Mouse (Mus musculus) stomach, postnatal 0 days (tissue): ENCODE data around the gene Atp5g3. TPM values are rescaled to one million over a fixed set of nuclear protein-coding genes. Genes with fewer than 3 reads are reported as not detected.

Source experiments
- ATAC-seq: fragments of 200-750 bp; cut with Nextera tagmentation; 2 replicates; pipeline ENCODE4 v1.8.0; 2017; ENCODE audit not compliant: low FRiP score, low TSS enrichment
- DNase-seq: peaks from one replicate; pipeline ENCODE4 v3.0.0-alpha.2; 2016; ENCODE audit warnings: low spot score
- H3K27ac ChIP-seq: fragments of 300-500 bp; sonication (generic); replicated peaks from 2 replicates; pipeline ENCODE4 v1.5.1; 2014; ENCODE audit warnings: mild to moderate bottlenecking, control low read depth
- H3K27me3 ChIP-seq: fragments of 300-500 bp; sonication (generic); 2 replicates; pipeline ENCODE4 v1.6.1; 2014; ENCODE audit warnings: low read length; ENCODE audit not compliant: control insufficient read depth, insufficient read depth
- H3K36me3 ChIP-seq: fragments of 300-500 bp; sonication (generic); 2 replicates; pipeline ENCODE4 v1.6.1; 2014; ENCODE audit warnings: low read length, mixed read lengths; ENCODE audit not compliant: control insufficient read depth, insufficient read depth
- H3K4me1 ChIP-seq: fragments of 300-500 bp; sonication (generic); replicated peaks from 2 replicates; pipeline ENCODE4 v1.6.1; 2014; ENCODE audit warnings: antibody characterized with exemption; ENCODE audit not compliant: control insufficient read depth, insufficient read depth
- H3K4me2 ChIP-seq: fragments of 300-500 bp; sonication (generic); replicated peaks from 2 replicates; pipeline ENCODE4 v1.6.1; 2014; ENCODE audit warnings: low read depth, mild to moderate bottlenecking, control low read depth, moderate library complexity
- H3K4me3 ChIP-seq: fragments of 300-500 bp; sonication (generic); 2 replicates; pipeline ENCODE4 v1.5.1; 2014; ENCODE audit warnings: low read depth, low read length, control low read depth
- H3K9ac ChIP-seq: fragments of 300-500 bp; sonication (generic); 2 replicates; pipeline ENCODE4 v1.6.1; 2014; ENCODE audit warnings: mild to moderate bottlenecking, low read length, control low read depth, mixed read lengths
- H3K9me3 ChIP-seq: fragments of 300-500 bp; sonication (generic); 2 replicates; pipeline ENCODE4 v1.6.1; 2016; ENCODE audit warnings: low read length; ENCODE audit not compliant: control insufficient read depth
- CTCF ChIP-seq: IDR thresholded peaks from 2 replicates; pipeline ENCODE4 v1.5.1; 2016; ENCODE audit warnings: antibody characterized with exemption, low read depth, mild to moderate bottlenecking, moderate library complexity
- EP300 ChIP-seq: optimal IDR thresholded peaks from 2 replicates; pipeline ENCODE3; 2016; ENCODE audit warnings: antibody characterized with exemption
- WGBS: fragments of 180-500 bp; shearing (Covaris S2); extraction: QIAGEN DNeasy Blood & Tissue Kit; methylation state at CpG from one replicate; pipeline ENCODE4 v1.1.7; 2014; 5-methylcytosine and 5-hydroxymethylcytosine counted together
- polyA plus RNA-seq: library from polyadenylated mRNA; unstranded; fragments of >200 nt; fragmentation: Nextera tagmentation; extraction: Ambion mirVana; gene quantifications from 2 replicates; pipeline ENCODE4 v1.2.1, GENCODE M21; 2015

Gene Atp5g3
- polyA plus RNA-seq, 1 experiment from 2014 or later = 1,478 TPM

GRCm38 (mm10) chr2:73942844-73943243, 31.7 kb upstream of the Atp5g3 start:
- no peak overlapping the region for H3K9ac ChIP-seq
- no peaks in the 10 kb centered on the region for H3K36me3 ChIP-seq
- no peak overlapping the region for H3K27ac ChIP-seq
- TF ChIP-seq CTCF (no peak), EP300 (no peak)
- DNase-seq (no peak), ATAC-seq (no peak)
- no peak overlapping the region for H3K4me3 ChIP-seq
- H3K9me3 ChIP-seq = no peaks in the 10 kb centered on the region
- H3K27me3 ChIP-seq = no peaks in the 10 kb centered on the region
- H3K4me2 ChIP-seq = no peak overlapping the region
- no peaks in the 10 kb centered on the region for H3K4me1 ChIP-seq
- 60% methylated on average over 3 of the region's 3 CpGs for WGBS

GRCm38 (mm10) chr2:73941281-73941680, 30.2 kb upstream of the Atp5g3 start:
- Histone ChIP-seq H3K4me2 (no peak overlapping the region), H3K4me1 (no peaks in the 10 kb centered on the region), H3K36me3 (no peaks in the 10 kb centered on the region), H3K9me3 (no peaks in the 10 kb centered on the region), H3K27ac (no peak overlapping the region), H3K9ac (no peak overlapping the region), H3K4me3 (no peak overlapping the region), H3K27me3 (no peaks in the 10 kb centered on the region)
- TF ChIP-seq EP300 = no peak
- TF ChIP-seq CTCF = no peak
- ATAC-seq (no peak), DNase-seq (no peak)
- 59% methylated on average over 1 of the region's 1 CpGs for WGBS

GRCm38 (mm10) chr2:73940471-73940870, 29.3 kb upstream of the Atp5g3 start:
- DNase-seq (no peak), ATAC-seq (no peak)
- Histone ChIP-seq H3K9me3 (no peaks in the 10 kb centered on the region), H3K4me2 (no peak overlapping the region), H3K27ac (no peak overlapping the region), H3K4me3 (no peak overlapping the region), H3K4me1 (no peaks in the 10 kb centered on the region), H3K9ac (no peak overlapping the region), H3K36me3 (no peaks in the 10 kb centered on the region), H3K27me3 (no peaks in the 10 kb centered on the region)
- TF ChIP-seq CTCF = no peak
- 65% methylated on average over 7 of the region's 7 CpGs for WGBS

GRCm38 (mm10) chr2:73938896-73939295, 27.8 kb upstream of the Atp5g3 start:
- no peak overlapping the region for H3K4me3 ChIP-seq
- no peak overlapping the region for H3K9ac ChIP-seq
- DNase-seq (no peak), ATAC-seq (no peak)
- TF ChIP-seq EP300 = no peak
- no peak for TF ChIP-seq CTCF
- no peaks in the 10 kb centered on the region for H3K4me1 ChIP-seq
- H3K27me3 ChIP-seq = no peaks in the 10 kb centered on the region
- H3K9me3 ChIP-seq = no peaks in the 10 kb centered on the region
- 74% methylated on average over 2 of the region's 2 CpGs for WGBS
- H3K4me2 ChIP-seq = no peak overlapping the region
- H3K36me3 ChIP-seq = no peaks in the 10 kb centered on the region
- H3K27ac ChIP-seq = no peak overlapping the region

- Histone ChIP-seq H3K36me3 (no peaks in the 10 kb centered on the region), H3K4me3 (no peak overlapping the region), H3K4me2 (no peak overlapping the region), H3K9ac (no peak overlapping the region), H3K27me3 (no peaks in the 10 kb centered on the region), H3K9me3 (no peaks in the 10 kb centered on the region), H3K27ac (no peak overlapping the region), H3K4me1 (no peaks in the 10 kb centered on the region)
- WGBS = 72% methylated on average over 8 of the region's 8 CpGs
- ATAC-seq (no peak), DNase-seq (no peak)
- TF ChIP-seq EP300 (no peak), CTCF (no peak)
Measured at GRCm38 (mm10) chr2:73932676-73933313, 21.7 kb upstream of the Atp5g3 start.

GRCm38 (mm10) chr2:73927711-73928110, 16.6 kb upstream of the Atp5g3 start:
- no peak for ATAC-seq
- TF ChIP-seq CTCF (no peak), EP300 (no peak)

More at GRCm38 (mm10) chr2:73927711-73928110, 16.6 kb upstream of the Atp5g3 start:
- H3K4me1 ChIP-seq = no peaks in the 10 kb centered on the region
- no peak overlapping the region for H3K27ac ChIP-seq
- no peak overlapping the region for H3K4me3 ChIP-seq
- DNase-seq = no peak
- H3K4me2 ChIP-seq = no peak overlapping the region
- no peaks in the 10 kb centered on the region for H3K27me3 ChIP-seq
- no peak overlapping the region for H3K9ac ChIP-seq
- no peaks in the 10 kb centered on the region for H3K9me3 ChIP-seq
- H3K36me3 ChIP-seq = no peaks in the 10 kb centered on the region
